10 mouse cellular contexts compared by ENCODE assay signal in genomic region chr2:35851420-35852163, GRCm38 (mm10).
DNase-seq lines count a peak whose midpoint lies in the region; ATAC-seq and TF ChIP-seq lines count a peak whose summit lies in the region.
"Had no signal": no experiment of that assay in that cellular context is flagged by ENCODE, and none has a peak within 500 bp of the region (broad histone marks: within the 10 kb centered on the region; RNA-seq: fewer than 3 reads in every experiment).

No protein-coding gene starts in this region.

- ATAC-seq in neural tube, embryonic 12.5 days (ENCODE audit: low FRiP score, low read depth) = no peak
- ATAC-seq in limb, embryonic 13.5 days (ENCODE audit: low FRiP score, low read depth) = no peak
- ATAC-seq in stomach, postnatal 0 days (ENCODE audit: low FRiP score, low TSS enrichment) = peak; percentile 28; the same call in 1 of the 2 replicates
- no peak for ATAC-seq in frontal cortex, adult (ENCODE audit: low TSS enrichment)

- no peak for TF ChIP-seq EP300 in stomach, postnatal 0 days (optimal IDR thresholded peaks at IDR 0.05)

- intact Hi-C loops in gastrocnemius, adult 2 months (cut with DNase I) = no loop called here
- intact Hi-C loops in gastrocnemius, postnatal 14 days (cut with DNase I; ENCODE audit: low total_unique reads) = no loop called here

- TF ChIP-seq CTCF in gastrocnemius, adult 2 months (IDR thresholded peaks at IDR 0.05) = no peak
- TF ChIP-seq CTCF in stomach, postnatal 0 days (IDR thresholded peaks at IDR 0.05; ENCODE audit: low read depth) = no peak

- no peak overlapping the region for H3K4me3 ChIP-seq in gastrocnemius, adult 2 months
- H3K4me3 ChIP-seq in neural tube, embryonic 12.5 days = no peak overlapping the region
- no peak overlapping the region for H3K4me3 ChIP-seq in limb, embryonic 13.5 days
- no peak overlapping the region for H3K4me3 ChIP-seq in stomach, postnatal 0 days (ENCODE audit: low read depth, low read length)
- H3K4me3 ChIP-seq: layer of hippocampus, adult 2 months had no signal

- DNase-seq in gastrocnemius, adult 2 months = no peak
- DNase-seq in gastrocnemius, postnatal 14 days = no peak
- no peak for DNase-seq in neural tube, embryonic 10.5 days (ENCODE audit: extremely low spot score, low spot score)
- DNase-seq in stomach, postnatal 0 days (ENCODE audit: low spot score) = no peak
- no peak for DNase-seq in left cerebral cortex, adult 11 months (ENCODE audit: low spot score)

- peak overlapping the region; percentile 53 for H3K27ac ChIP-seq in gastrocnemius, adult 2 months
- no peak overlapping the region for H3K27ac ChIP-seq in neural tube, embryonic 12.5 days
- H3K27ac ChIP-seq in limb, embryonic 13.5 days = no peak overlapping the region
- H3K27ac ChIP-seq in stomach, postnatal 0 days (replicated peaks) = no peak overlapping the region
- H3K27ac ChIP-seq: layer of hippocampus, adult 2 months had no signal

- H3K36me3 ChIP-seq in neural tube, embryonic 12.5 days = no peaks in the 10 kb centered on the region
- H3K36me3 ChIP-seq in limb, embryonic 13.5 days = no peaks in the 10 kb centered on the region
- no peaks in the 10 kb centered on the region for H3K36me3 ChIP-seq in stomach, postnatal 0 days (ENCODE audit: control insufficient read depth, insufficient read depth, low read length)
- H3K36me3 ChIP-seq: G1E had no signal

- WGBS in neural tube, embryonic 12.5 days = 36% methylated on average over 17 of the region's 17 CpGs
- 10% methylated on average over 17 of the region's 17 CpGs for WGBS in limb, embryonic 13.5 days
- 23% methylated on average over 17 of the region's 17 CpGs for WGBS in stomach, postnatal 0 days

- H3K9ac ChIP-seq in neural tube, embryonic 12.5 days = no peak overlapping the region
- no peak overlapping the region for H3K9ac ChIP-seq in limb, embryonic 13.5 days
- H3K9ac ChIP-seq in stomach, postnatal 0 days (ENCODE audit: low read length) = no peak overlapping the region

- H3K9me3 ChIP-seq in neural tube, embryonic 12.5 days = no peaks in the 10 kb centered on the region
- no peaks in the 10 kb centered on the region for H3K9me3 ChIP-seq in limb, embryonic 13.5 days
- no peaks in the 10 kb centered on the region for H3K9me3 ChIP-seq in stomach, postnatal 0 days (ENCODE audit: control insufficient read depth, low read length)
- H3K9me3 ChIP-seq: G1E had no signal

- H3K27me3 ChIP-seq in neural tube, embryonic 12.5 days (replicated peaks) = no peaks in the 10 kb centered on the region
- peaks cover 9% of the 10 kb centered on the region; the same call in 1 of the 2 replicates for H3K27me3 ChIP-seq in limb, embryonic 13.5 days
- H3K27me3 ChIP-seq in stomach, postnatal 0 days (ENCODE audit: control insufficient read depth, insufficient read depth, low read length) = no peaks in the 10 kb centered on the region

- 0 out of 2 replicates have a peak overlapping the region, but pooled peaks have one; percentile 1 for H3K4me2 ChIP-seq in neural tube, embryonic 12.5 days (replicated peaks)
- peak overlapping the region; percentile 39 for H3K4me2 ChIP-seq in limb, embryonic 13.5 days (replicated peaks)
- no peak overlapping the region for H3K4me2 ChIP-seq in stomach, postnatal 0 days (replicated peaks; ENCODE audit: low read depth)

- H3K4me1 ChIP-seq in neural tube, embryonic 12.5 days = peaks cover 19% of the 10 kb centered on the region; the same call in 1 of the 2 replicates
- peaks cover 26% of the 10 kb centered on the region for H3K4me1 ChIP-seq in limb, embryonic 13.5 days
- H3K4me1 ChIP-seq in stomach, postnatal 0 days (replicated peaks; ENCODE audit: control insufficient read depth, insufficient read depth) = no peaks in the 10 kb centered on the region
